Mouse (Mus musculus): ENCODE measurements around the gene Sat2. TPM values are rescaled to one million over a fixed set of nuclear protein-coding genes. Genes with fewer than 3 reads are reported as not detected.

Sat2 gene
- polyA plus RNA-seq, 1 experiment from 2014 or later, result 31.3 TPM

DNA sequence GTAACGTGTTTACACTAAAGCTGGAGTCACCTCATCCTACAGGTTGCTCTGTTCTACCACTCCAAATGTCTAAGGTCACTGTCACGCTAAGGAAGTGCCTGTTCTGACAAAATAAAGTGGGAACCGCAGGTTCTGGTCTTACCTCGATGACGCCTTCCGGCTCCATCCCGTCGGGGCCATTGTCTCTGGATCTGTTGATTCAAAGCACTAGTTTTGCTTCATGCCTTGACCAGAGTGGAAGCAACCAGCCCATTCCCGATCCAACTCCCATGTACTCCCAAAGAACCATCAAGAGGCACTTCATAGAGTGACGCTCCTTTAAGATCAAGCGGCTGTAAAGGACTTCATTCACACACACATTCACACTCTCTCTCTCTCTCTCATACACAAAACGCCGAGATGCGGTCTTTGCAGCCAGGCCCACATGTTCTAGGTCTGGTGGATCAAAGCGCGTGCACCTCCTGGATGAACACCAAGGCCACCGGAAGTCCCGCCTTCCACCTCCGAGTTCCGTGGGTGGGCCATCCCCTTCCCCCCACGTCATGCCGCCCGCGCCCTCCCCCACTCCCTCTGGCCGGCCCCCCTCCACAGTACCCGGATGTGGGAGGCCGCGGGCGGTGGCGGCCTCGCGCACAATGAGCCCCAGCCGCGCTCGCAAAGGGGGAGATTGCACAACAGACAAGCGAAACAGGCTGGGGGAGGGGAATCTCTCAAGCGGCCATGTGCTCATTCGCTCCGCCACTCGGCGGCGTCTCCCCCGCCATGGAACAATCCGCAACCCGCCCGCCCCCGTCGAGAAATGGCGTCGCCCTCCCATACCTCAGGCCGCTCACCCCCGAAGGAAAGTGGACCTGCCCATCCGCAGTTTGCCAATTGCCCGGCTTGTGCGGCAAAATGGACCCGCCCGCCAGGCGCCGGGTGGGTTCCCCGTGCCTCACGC lies 49.2 kb downstream of the Sat2 start:
- Histone ChIP-seq H3K27ac (peak overlapping the region; percentile 99), H3K9ac (ENCODE audit: low read depth, low read length) (peak overlapping the region; percentile 99), H3K4me3 (replicated peaks; ENCODE audit: low read depth, low read length) (peak overlapping the region; percentile 99), H3K4me2 (ENCODE audit: low read length) (peak overlapping the region; percentile 68), H3K9me3 (replicated peaks; ENCODE audit: low read length) (no peaks in the 10 kb centered on the region), H3K36me3 (ENCODE audit: insufficient read depth, low read length) (peaks cover 47% of the 10 kb centered on the region), H3K27me3 (ENCODE audit: insufficient read depth, low read length) (no peaks in the 10 kb centered on the region), H3K4me1 (replicated peaks; ENCODE audit: insufficient read depth, low read length) (peaks cover 9% of the 10 kb centered on the region; the same call in 1 of the 2 replicates)
- DNase-seq (ENCODE audit: low spot score), result peak; percentile 98
- ATAC-seq (replicated peaks; ENCODE audit: low FRiP score, low read depth), result peak; percentile 78
- TF ChIP-seq CTCF (IDR thresholded peaks at IDR 0.05; ENCODE audit: low read depth), result no peak
- WGBS, result under 1% methylated on average over 61 of the region's 61 CpGs

DNA sequence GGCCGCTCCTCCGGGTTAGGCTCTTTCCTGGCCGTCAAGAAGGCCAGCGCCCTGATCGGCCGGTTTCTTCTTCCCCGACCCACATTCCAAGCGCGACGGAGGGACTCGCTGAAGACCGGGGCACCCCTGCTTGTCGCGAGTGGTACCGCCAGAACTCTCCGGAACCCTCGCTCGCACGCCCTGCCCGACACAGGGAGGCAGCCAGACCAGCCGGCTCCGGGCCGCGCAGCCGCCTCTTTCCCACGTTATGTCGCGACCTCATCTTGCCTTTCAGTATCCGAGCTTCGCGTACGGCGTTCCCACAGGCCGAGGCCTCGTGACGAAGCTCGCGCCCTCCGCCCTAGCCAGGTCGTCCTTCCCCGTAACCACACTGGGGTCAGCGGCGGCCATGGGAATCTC lies 49.9 kb downstream of the Sat2 start:
- no peak for TF ChIP-seq CTCF (IDR thresholded peaks at IDR 0.05; ENCODE audit: low read depth)
- H3K27ac ChIP-seq, result peak overlapping the region; percentile 99
- whole genome bisulfite sequencing, result under 1% methylated on average over 43 of the region's 43 CpGs
- H3K9ac ChIP-seq (ENCODE audit: low read depth, low read length), result peak overlapping the region; percentile 99
- DNase-seq (ENCODE audit: low spot score), result no peak
- H3K4me2 ChIP-seq (ENCODE audit: low read length), result peak overlapping the region; percentile 68
- peaks cover 9% of the 10 kb centered on the region; the same call in 1 of the 2 replicates for H3K4me1 ChIP-seq (replicated peaks; ENCODE audit: insufficient read depth, low read length)
- ATAC-seq (replicated peaks; ENCODE audit: low FRiP score, low read depth), result peak; percentile 9; the same call in 1 of the 2 replicates
- H3K4me3 ChIP-seq (replicated peaks; ENCODE audit: low read depth, low read length), result peak overlapping the region; percentile 99
- peaks cover 49% of the 10 kb centered on the region for H3K36me3 ChIP-seq (ENCODE audit: insufficient read depth, low read length)
- no peaks in the 10 kb centered on the region for H3K27me3 ChIP-seq (ENCODE audit: insufficient read depth, low read length)
- no peaks in the 10 kb centered on the region for H3K9me3 ChIP-seq (replicated peaks; ENCODE audit: low read length)

DNA sequence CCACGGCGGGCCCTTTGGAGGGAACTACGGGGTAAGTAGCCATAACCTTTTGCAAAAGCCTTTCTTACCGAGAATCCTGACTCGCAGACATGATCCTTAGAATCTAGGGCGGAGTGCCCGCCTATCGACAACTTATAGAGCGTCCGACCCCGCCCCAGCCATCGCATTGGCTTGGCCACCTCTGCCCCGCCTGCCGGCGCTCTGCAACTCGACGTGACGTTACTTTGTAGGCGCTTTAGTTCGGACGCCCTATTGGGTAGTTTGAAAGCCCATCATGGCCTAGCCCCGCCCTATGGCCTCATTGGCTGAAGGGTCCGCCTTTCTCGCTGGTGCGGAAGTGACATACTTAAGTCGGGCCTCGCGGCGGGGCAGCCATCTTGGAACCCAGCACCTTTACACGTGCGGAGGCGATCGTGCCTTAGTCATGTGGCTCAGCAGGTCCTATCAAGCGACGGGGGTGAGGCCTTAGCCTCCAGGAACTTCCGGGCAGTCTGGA lies 50.4 kb downstream of the Sat2 start, which contains the start of gene Eif4a1:
Gene Eif4a1 (minus strand): TSS at position 213 of the 496 bp plus-strand sequence.
- Histone ChIP-seq H3K27me3 (ENCODE audit: insufficient read depth, low read length) (no peaks in the 10 kb centered on the region), H3K4me3 (replicated peaks; ENCODE audit: low read depth, low read length) (peak within 1 kb of the TSS; percentile 99), H3K9ac (ENCODE audit: low read depth, low read length) (peak within 1 kb of the TSS; percentile 99), H3K27ac (peak within 1 kb of the TSS; percentile 99), H3K4me2 (ENCODE audit: low read length) (peak within 1 kb of the TSS; percentile 68), H3K36me3 (ENCODE audit: insufficient read depth, low read length) (peaks cover 50% of the 10 kb centered on the region), H3K4me1 (replicated peaks; ENCODE audit: insufficient read depth, low read length) (peaks cover 9% of the 10 kb centered on the region; the same call in 1 of the 2 replicates), H3K9me3 (replicated peaks; ENCODE audit: low read length) (no peaks in the 10 kb centered on the region)
- 0% methylated on average over 36 of the region's 36 CpGs for WGBS
- peak; percentile 14; the same call in 1 of the 2 replicates for TF ChIP-seq CTCF (IDR thresholded peaks at IDR 0.05; ENCODE audit: low read depth)
- ATAC-seq (replicated peaks; ENCODE audit: low FRiP score, low read depth) (peak; percentile 94), DNase-seq (ENCODE audit: low spot score) (peak; percentile 100)

MicroRNAs encoded within 50 kb of the gene (microRNA counts, 519-probe panel; counts per million panel counts)
- 330 counts per million, percentile 68 among the panel's probes with 10 or more counts for microRNA mmu-miR-1934
- microRNA mmu-miR-467f, result 330 counts per million, percentile 68 among the panel's probes with 10 or more counts

Small RNAs within 50 kb of the gene (microRNA-seq; reads per million reads assigned to microRNA genes)
- 2.8 reads per million, percentile 6 among the genes with 10 or more reads in this experiment for gene Mir1934
- gene Mir467f, result not detected

Other genes starting within 250 kb of the Sat2 start
- gene Naa38, start 226.5 kb upstream of the Sat2 start, polyA plus RNA-seq (2015; fragmentation: Nextera tagmentation; extraction: Ambion mirVana), result 183 and 198 TPM in 2 replicates
- gene Cyb5d1, start 226.4 kb upstream of the Sat2 start, polyA plus RNA-seq (2015; fragmentation: Nextera tagmentation; extraction: Ambion mirVana), result 16.6 and 19.8 TPM in 2 replicates
- gene Tmem88, start 223.8 kb upstream of the Sat2 start, polyA plus RNA-seq (2015; fragmentation: Nextera tagmentation; extraction: Ambion mirVana), result 55.5 and 61.3 TPM in 2 replicates
- 23.2 and 26.8 TPM in 2 replicates for gene Kdm6b, start 208.3 kb upstream of the Sat2 start, polyA plus RNA-seq (2015; fragmentation: Nextera tagmentation; extraction: Ambion mirVana)
- gene Dnah2, start 72.9 kb upstream of the Sat2 start, polyA plus RNA-seq (2015; fragmentation: Nextera tagmentation; extraction: Ambion mirVana), result 0.32 and 0.52 TPM in 2 replicates
- 7.7 and 7.8 TPM in 2 replicates for gene Efnb3, start 61.8 kb upstream of the Sat2 start, polyA plus RNA-seq (2015; fragmentation: Nextera tagmentation; extraction: Ambion mirVana)
- 17.9 and 19.4 TPM in 2 replicates for gene Wrap53, start 41.8 kb upstream of the Sat2 start, polyA plus RNA-seq (2015; fragmentation: Nextera tagmentation; extraction: Ambion mirVana)
- 117 and 121 TPM in 2 replicates for gene Trp53, start 41.7 kb upstream of the Sat2 start, polyA plus RNA-seq (2015; fragmentation: Nextera tagmentation; extraction: Ambion mirVana)
- gene Atp1b2, start 16.1 kb upstream of the Sat2 start, polyA plus RNA-seq (2015; fragmentation: Nextera tagmentation; extraction: Ambion mirVana), result 13.7 and 16.3 TPM in 2 replicates
- gene Shbg, start 4.1 kb upstream of the Sat2 start, polyA plus RNA-seq (2015; fragmentation: Nextera tagmentation; extraction: Ambion mirVana), result 0.13 TPM in 1 of 2 replicates, not detected in the other
- gene Fxr2, start 11.0 kb downstream of the Sat2 start, polyA plus RNA-seq (2015; fragmentation: Nextera tagmentation; extraction: Ambion mirVana), result 17.4 and 18.4 TPM in 2 replicates
- 0.28 and 0.32 TPM in 2 replicates for gene Sox15, start 33.3 kb downstream of the Sat2 start, polyA plus RNA-seq (2015; fragmentation: Nextera tagmentation; extraction: Ambion mirVana)
- gene Mpdu1, start 40.6 kb downstream of the Sat2 start, polyA plus RNA-seq (2015; fragmentation: Nextera tagmentation; extraction: Ambion mirVana), result 82.6 and 85.7 TPM in 2 replicates
- gene Cd68, start 44.1 kb downstream of the Sat2 start, polyA plus RNA-seq (2015; fragmentation: Nextera tagmentation; extraction: Ambion mirVana), result 10.4 and 12.8 TPM in 2 replicates
- 468 and 493 TPM in 2 replicates for gene Eif4a1, start 50.4 kb downstream of the Sat2 start, polyA plus RNA-seq (2015; fragmentation: Nextera tagmentation; extraction: Ambion mirVana)
- gene Senp3, start 60.1 kb downstream of the Sat2 start, polyA plus RNA-seq (2015; fragmentation: Nextera tagmentation; extraction: Ambion mirVana), result 52.2 and 59.4 TPM in 2 replicates
- 0.43 and 0.89 TPM in 2 replicates for gene Tnfsf13, start 63.8 kb downstream of the Sat2 start, polyA plus RNA-seq (2015; fragmentation: Nextera tagmentation; extraction: Ambion mirVana)
- 14.1 and 15.8 TPM in 2 replicates for gene Tnfsf12, start 73.8 kb downstream of the Sat2 start, polyA plus RNA-seq (2015; fragmentation: Nextera tagmentation; extraction: Ambion mirVana)
- 8.0 and 8.4 TPM in 2 replicates for gene Tnfsfm13, start 74.1 kb downstream of the Sat2 start, polyA plus RNA-seq (2015; fragmentation: Nextera tagmentation; extraction: Ambion mirVana)
- gene Polr2a, start 136.6 kb downstream of the Sat2 start, polyA plus RNA-seq (2015; fragmentation: Nextera tagmentation; extraction: Ambion mirVana), result 19.0 and 21.0 TPM in 2 replicates
- gene Slc35g3, start 139.9 kb downstream of the Sat2 start, polyA plus RNA-seq (2015; fragmentation: Nextera tagmentation; extraction: Ambion mirVana), result 0.17 TPM in 1 of 2 replicates, not detected in the other
- 2.7 and 3.3 TPM in 2 replicates for gene Zbtb4, start 143.9 kb downstream of the Sat2 start, polyA plus RNA-seq (2015; fragmentation: Nextera tagmentation; extraction: Ambion mirVana)
- 12.0 and 12.1 TPM in 2 replicates for gene Chrnb1, start 173.9 kb downstream of the Sat2 start, polyA plus RNA-seq (2015; fragmentation: Nextera tagmentation; extraction: Ambion mirVana)
- gene Fgf11, start 179.8 kb downstream of the Sat2 start, polyA plus RNA-seq (2015; fragmentation: Nextera tagmentation; extraction: Ambion mirVana), result 0.63 and 0.98 TPM in 2 replicates
- gene Tmem102, start 183.6 kb downstream of the Sat2 start, polyA plus RNA-seq (2015; fragmentation: Nextera tagmentation; extraction: Ambion mirVana), result 22.9 and 23.0 TPM in 2 replicates
- gene Gm39566, start 193.3 kb downstream of the Sat2 start, polyA plus RNA-seq (2015; fragmentation: Nextera tagmentation; extraction: Ambion mirVana), result not detected in 2 replicates
- gene Spem2, start 196.4 kb downstream of the Sat2 start, polyA plus RNA-seq (2015; fragmentation: Nextera tagmentation; extraction: Ambion mirVana), result not detected in 2 replicates
- not detected in 2 replicates for gene Spem1, start 200.2 kb downstream of the Sat2 start, polyA plus RNA-seq (2015; fragmentation: Nextera tagmentation; extraction: Ambion mirVana)
- 4.1 and 4.7 TPM in 2 replicates for gene Nlgn2, start 215.8 kb downstream of the Sat2 start, polyA plus RNA-seq (2015; fragmentation: Nextera tagmentation; extraction: Ambion mirVana)
- 485 and 528 TPM in 2 replicates for gene Tmem256, start 216.5 kb downstream of the Sat2 start, polyA plus RNA-seq (2015; fragmentation: Nextera tagmentation; extraction: Ambion mirVana)
- gene Plscr3, start 224.4 kb downstream of the Sat2 start, polyA plus RNA-seq (2015; fragmentation: Nextera tagmentation; extraction: Ambion mirVana), result 96.4 and 102 TPM in 2 replicates
- 6.3 and 7.0 TPM in 2 replicates for gene Tnk1, start 236.7 kb downstream of the Sat2 start, polyA plus RNA-seq (2015; fragmentation: Nextera tagmentation; extraction: Ambion mirVana)

All from kidney, postnatal 0 days (tissue).